Mouse (Mus musculus) stomach, embryonic 16.5 days (tissue): ENCODE measurements around the gene Sema3f. TPM values are rescaled to one million over a fixed set of nuclear protein-coding genes. Genes with fewer than 3 reads are reported as not detected.

ENCODE experiments used
- ATAC-seq: fragments of 200-750 bp; cut with Nextera tagmentation; 2 replicates; pipeline ENCODE4 v1.8.0; 2017; ENCODE audit warnings: moderate number of reproducible peaks, moderate TSS enrichment; ENCODE audit not compliant: insufficient read depth, low FRiP score
- H3K27ac ChIP-seq: fragments of 300-500 bp; sonication (generic); 2 replicates; pipeline ENCODE4 v1.5.1; 2014; ENCODE audit warnings: low read length
- H3K27me3 ChIP-seq: fragments of 300-500 bp; sonication (generic); 2 replicates; pipeline ENCODE4 v1.6.1; 2014; ENCODE audit warnings: low read length, control low read depth, mixed read lengths; ENCODE audit not compliant: control insufficient read depth, insufficient read depth
- H3K36me3 ChIP-seq: fragments of 300-500 bp; sonication (generic); 2 replicates; pipeline ENCODE4 v1.6.1; 2014; ENCODE audit warnings: low read length; ENCODE audit not compliant: control insufficient read depth, insufficient read depth
- H3K4me1 ChIP-seq: fragments of 300-500 bp; sonication (generic); 2 replicates; pipeline ENCODE4 v1.6.1; 2014; ENCODE audit warnings: low read length, control low read depth, mixed read lengths; ENCODE audit not compliant: control insufficient read depth, insufficient read depth
- H3K4me2 ChIP-seq: fragments of 300-500 bp; sonication (generic); 2 replicates; pipeline ENCODE4 v1.6.1; 2014; ENCODE audit warnings: low read depth, low read length, mixed read lengths
- H3K4me3 ChIP-seq: fragments of 300-500 bp; sonication (generic); replicated peaks from 2 replicates; pipeline ENCODE4 v1.5.1; 2014; ENCODE audit warnings: mild to moderate bottlenecking, low read length
- H3K9ac ChIP-seq: fragments of 300-500 bp; sonication (generic); 2 replicates; pipeline ENCODE4 v1.6.1; 2014; ENCODE audit warnings: low read length
- H3K9me3 ChIP-seq: fragments of 300-500 bp; sonication (generic); replicated peaks from 2 replicates; pipeline ENCODE4 v1.6.1; 2016; ENCODE audit warnings: low read length, control low read depth; ENCODE audit not compliant: control insufficient read depth
- WGBS: fragments of 180-500 bp; shearing (Covaris S2); extraction: QIAGEN DNeasy Blood & Tissue Kit; methylation state at CpG from one replicate; pipeline ENCODE4 v1.1.7; 2014; 5-methylcytosine and 5-hydroxymethylcytosine counted together
- polyA plus RNA-seq: library from polyadenylated mRNA; unstranded; fragments of >200 nt; fragmentation: Nextera tagmentation; extraction: Ambion mirVana; gene quantifications from 2 replicates; pipeline ENCODE4 v1.2.1, GENCODE M21; 2015

Gene Sema3f
- polyA plus RNA-seq, 1 experiment from 2014 or later: 15.1 TPM

DNA sequence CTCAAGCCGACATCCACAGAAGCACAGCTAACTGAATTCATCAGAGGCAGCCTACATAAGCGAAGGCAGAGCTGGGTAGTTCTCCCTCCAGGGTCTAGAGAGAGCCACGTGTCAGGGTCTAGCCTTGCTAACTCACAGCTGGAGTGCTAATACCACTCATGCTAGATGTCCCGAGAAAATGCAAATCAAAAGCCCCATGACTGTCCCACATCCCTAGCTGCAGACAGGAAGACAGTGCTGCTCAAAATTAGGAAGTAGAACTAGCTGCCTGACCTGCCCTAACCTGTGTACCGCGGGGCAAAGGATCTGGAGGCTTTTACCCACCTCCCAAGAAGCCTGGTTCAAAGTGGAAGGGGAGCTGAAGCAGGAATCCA is 14.2 kb downstream of the Sema3f start:
- Histone ChIP-seq H3K4me1 (peaks cover 73% of the 10 kb centered on the region), H3K9ac (no peak overlapping the region), H3K27me3 (no peaks in the 10 kb centered on the region), H3K27ac (peak overlapping the region; percentile 85), H3K9me3 (no peaks in the 10 kb centered on the region), H3K4me3 (no peak overlapping the region), H3K4me2 (no peak overlapping the region), H3K36me3 (peaks cover 3% of the 10 kb centered on the region; the same call in 1 of the 2 replicates)
- WGBS: 45% methylated on average over 6 of the region's 6 CpGs
- ATAC-seq: no peak

GRCm38 (mm10) chr9:107695441-107696105 is 14.7 kb downstream of the Sema3f start:
- H3K27ac ChIP-seq: peak overlapping the region; percentile 85
- no peak for ATAC-seq
- H3K36me3 ChIP-seq: peaks cover 3% of the 10 kb centered on the region; the same call in 1 of the 2 replicates
- no peaks in the 10 kb centered on the region for H3K27me3 ChIP-seq
- H3K4me3 ChIP-seq: no peak overlapping the region
- 76% methylated on average over 12 of the region's 12 CpGs for WGBS
- no peak overlapping the region for H3K9ac ChIP-seq
- H3K4me1 ChIP-seq: peaks cover 68% of the 10 kb centered on the region
- no peak overlapping the region for H3K4me2 ChIP-seq
- no peaks in the 10 kb centered on the region for H3K9me3 ChIP-seq

- H3K4me3 ChIP-seq: no peak overlapping the region
- no peaks in the 10 kb centered on the region for H3K9me3 ChIP-seq
- no peak overlapping the region for H3K9ac ChIP-seq
- H3K27ac ChIP-seq: peak overlapping the region; percentile 85; the same call in 1 of the 2 replicates
- H3K4me2 ChIP-seq: no peak overlapping the region
- 73% methylated on average over 7 of the region's 7 CpGs for WGBS
- H3K27me3 ChIP-seq: no peaks in the 10 kb centered on the region
- peaks cover 58% of the 10 kb centered on the region for H3K4me1 ChIP-seq
- no peak for ATAC-seq
- peaks cover 8% of the 10 kb centered on the region for H3K36me3 ChIP-seq
Observed at GRCm38 (mm10) chr9:107694627-107695026, 15.6 kb downstream of the Sema3f start.

DNA sequence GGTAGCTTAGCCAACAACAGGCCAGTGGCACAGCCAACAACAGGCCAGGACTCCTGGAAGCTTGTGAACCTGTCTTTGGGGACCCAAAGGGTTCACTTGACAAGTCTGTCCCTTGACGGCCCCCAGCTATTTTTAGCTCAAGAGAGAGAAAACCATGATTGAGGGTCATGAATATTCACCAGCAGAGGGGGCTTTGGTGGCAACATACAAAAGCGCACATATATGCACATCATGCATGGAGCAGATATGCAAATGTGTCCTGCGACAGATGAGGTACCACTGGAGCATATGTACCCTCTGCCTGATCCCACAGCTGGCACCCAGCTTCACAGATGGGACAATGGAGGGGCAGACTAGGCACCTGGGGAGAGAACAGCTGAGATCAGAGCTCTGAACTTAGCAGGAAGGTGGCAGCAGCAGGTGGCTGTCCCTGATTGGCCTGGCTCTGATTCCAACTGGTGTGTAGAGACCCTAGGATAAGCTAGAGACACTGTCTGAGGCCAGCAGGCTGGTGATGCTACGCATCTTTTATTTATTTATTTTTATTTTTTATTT is 16.8 kb downstream of the Sema3f start:
- Histone ChIP-seq H3K9me3 (no peaks in the 10 kb centered on the region), H3K4me2 (no peak overlapping the region), H3K27me3 (no peaks in the 10 kb centered on the region), H3K4me1 (peaks cover 47% of the 10 kb centered on the region), H3K4me3 (no peak overlapping the region), H3K36me3 (peaks cover 8% of the 10 kb centered on the region), H3K9ac (0 out of 2 replicates have a peak overlapping the region, but pooled peaks have one; percentile 24), H3K27ac (no peak overlapping the region)
- ATAC-seq: no peak
- WGBS: 66% methylated on average over 4 of the region's 4 CpGs

DNA sequence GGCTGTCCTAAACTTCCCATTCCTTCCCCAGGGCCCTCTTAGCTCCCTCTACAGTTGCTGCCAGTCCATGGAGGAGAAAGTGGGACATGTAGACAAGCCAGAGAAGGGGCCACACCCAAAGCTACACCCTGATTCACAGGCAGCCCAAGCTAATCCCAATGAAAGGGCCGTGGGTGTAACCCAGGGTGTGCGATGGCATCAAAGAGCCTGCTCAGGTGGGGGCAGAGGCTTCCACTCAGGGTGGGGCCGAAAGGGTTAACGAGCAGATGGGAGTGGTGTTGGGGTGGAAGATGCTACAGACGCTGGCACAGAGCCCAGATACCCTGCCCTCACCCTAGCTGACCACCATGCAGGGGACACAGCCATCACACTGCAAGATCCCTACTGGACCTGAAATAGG is 17.5 kb downstream of the Sema3f start:
- Histone ChIP-seq H3K4me1 (peaks cover 40% of the 10 kb centered on the region), H3K27ac (no peak overlapping the region), H3K36me3 (peaks cover 13% of the 10 kb centered on the region), H3K9ac (no peak overlapping the region), H3K4me3 (no peak overlapping the region), H3K27me3 (no peaks in the 10 kb centered on the region), H3K4me2 (no peak overlapping the region), H3K9me3 (no peaks in the 10 kb centered on the region)
- ATAC-seq: no peak
- 56% methylated on average over 5 of the region's 5 CpGs for WGBS

GRCm38 (mm10) chr9:107690391-107690790 is 19.9 kb downstream of the Sema3f start:
- H3K27ac ChIP-seq: no peak overlapping the region
- H3K4me3 ChIP-seq: no peak overlapping the region
- no peaks in the 10 kb centered on the region for H3K9me3 ChIP-seq
- H3K9ac ChIP-seq: no peak overlapping the region
- ATAC-seq: no peak
- H3K4me1 ChIP-seq: peaks cover 20% of the 10 kb centered on the region
- peaks cover 18% of the 10 kb centered on the region for H3K36me3 ChIP-seq
- H3K27me3 ChIP-seq: no peaks in the 10 kb centered on the region
- WGBS: 70% methylated on average over 8 of the region's 8 CpGs
- H3K4me2 ChIP-seq: no peak overlapping the region

DNA sequence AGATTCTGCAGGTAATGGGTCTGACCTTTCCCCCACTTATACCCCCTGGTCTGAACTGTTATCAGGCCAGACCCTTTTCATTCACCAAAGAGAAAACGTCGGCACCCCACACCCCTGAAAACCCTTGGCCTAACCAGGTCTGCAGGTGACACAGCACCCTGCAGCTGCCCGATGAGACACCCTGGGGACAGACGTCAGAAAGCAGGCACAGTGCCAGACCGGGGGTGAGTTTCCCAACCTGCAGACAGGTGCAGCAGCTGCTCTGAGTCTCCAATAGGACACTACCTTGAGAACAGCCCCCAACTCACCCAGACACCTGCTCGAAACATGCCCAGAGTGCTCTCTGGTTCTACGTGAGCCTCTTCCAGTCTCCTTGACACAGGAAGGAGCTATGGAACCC is 21.3 kb downstream of the Sema3f start:
- H3K4me1 ChIP-seq: peaks cover 11% of the 10 kb centered on the region
- H3K4me2 ChIP-seq: no peak overlapping the region
- WGBS: 61% methylated on average over 7 of the region's 7 CpGs
- peaks cover 18% of the 10 kb centered on the region for H3K36me3 ChIP-seq
- no peaks in the 10 kb centered on the region for H3K27me3 ChIP-seq
- no peak overlapping the region for H3K9ac ChIP-seq
- H3K4me3 ChIP-seq: no peak overlapping the region
- H3K9me3 ChIP-seq: no peaks in the 10 kb centered on the region
- no peak for ATAC-seq
- no peak overlapping the region for H3K27ac ChIP-seq

GRCm38 (mm10) chr9:107688415-107688814 is 21.9 kb downstream of the Sema3f start:
- 89% methylated on average over 5 of the region's 5 CpGs for WGBS
- Histone ChIP-seq H3K9me3 (no peaks in the 10 kb centered on the region), H3K9ac (no peak overlapping the region), H3K27ac (no peak overlapping the region), H3K36me3 (peaks cover 22% of the 10 kb centered on the region), H3K4me2 (no peak overlapping the region), H3K27me3 (no peaks in the 10 kb centered on the region), H3K4me3 (no peak overlapping the region), H3K4me1 (peaks cover 7% of the 10 kb centered on the region)
- no peak for ATAC-seq

- ATAC-seq: peak; percentile 54; the same call in 1 of the 2 replicates
- Histone ChIP-seq H3K36me3 (peaks cover 25% of the 10 kb centered on the region), H3K27ac (no peak overlapping the region)
Observed at GRCm38 (mm10) chr9:107685231-107685981, 24.9 kb downstream of the Sema3f start.

More at GRCm38 (mm10) chr9:107685231-107685981, 24.9 kb downstream of the Sema3f start:
- Histone ChIP-seq H3K27me3 (no peaks in the 10 kb centered on the region), H3K4me2 (no peak overlapping the region), H3K9ac (no peak overlapping the region), H3K9me3 (no peaks in the 10 kb centered on the region), H3K4me1 (no peaks in the 10 kb centered on the region), H3K4me3 (no peak overlapping the region)
- 37% methylated on average over 17 of the region's 17 CpGs for WGBS
